Mouse (Mus musculus) left cerebral cortex, adult 8-10 months (tissue): ENCODE measurements around the gene Prg4. TPM values are rescaled to one million over a fixed set of nuclear protein-coding genes. Genes with fewer than 3 reads are reported as not detected.

Experiments used
- DNase-seq, 2 experiments: peaks; one replicate each; pipeline ENCODE4 v3.0.0; 2022; ENCODE audit warnings: low spot score in 2 of 2
- total RNA-seq, 4 experiments: library from RNA; stranded (reverse); gene quantifications; 2 replicates each; pipeline ENCODE4 v1.2.4; 2022

Gene Prg4
- total RNA-seq, 4 experiments from 2014 or later, result 9.5 to 11.2 (median 9.8) TPM

GRCm38 (mm10) chr1:150407285-150407684 lies 58.7 kb downstream of the Prg4 start:
- no peak for DNase-seq

DNA sequence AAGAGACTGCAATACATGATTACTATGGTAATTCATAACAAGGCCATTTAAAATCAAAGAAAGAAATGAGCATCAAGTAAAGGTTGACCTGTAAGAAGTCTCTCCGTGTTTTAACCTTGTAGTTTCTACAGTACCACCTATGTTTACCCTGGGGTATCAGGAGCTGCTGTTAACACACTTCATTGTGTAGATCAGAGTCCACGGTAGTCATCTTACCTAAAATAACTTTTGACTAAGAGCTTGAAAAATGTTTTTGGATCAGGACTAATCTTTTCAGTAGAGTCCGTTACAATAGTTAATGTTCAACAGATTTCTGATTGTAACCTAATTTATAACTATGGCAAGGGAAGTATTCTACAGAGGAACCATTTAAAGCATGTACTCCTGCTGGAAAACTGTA lies 61.4 kb downstream of the Prg4 start:
- DNase-seq, result no peak

DNA sequence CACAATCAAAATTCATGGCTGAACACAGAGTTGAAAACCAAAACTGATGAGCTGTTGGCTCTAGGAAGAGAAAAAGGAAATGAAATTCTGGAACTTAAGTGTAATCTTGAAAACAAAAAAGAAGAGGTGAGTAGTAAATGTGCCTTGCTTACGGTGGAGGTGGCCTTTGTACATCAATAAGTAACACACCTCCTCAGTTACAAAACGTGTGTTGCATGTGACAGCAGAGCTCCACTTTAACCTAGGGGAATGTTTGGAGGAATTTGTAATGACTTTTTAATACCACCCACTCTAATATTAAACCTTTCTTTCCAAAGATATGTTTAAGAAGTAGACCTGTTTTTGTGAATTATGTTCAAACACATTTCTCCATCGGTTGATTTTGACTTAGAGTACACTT lies 62.1 kb downstream of the Prg4 start:
- no peak for DNase-seq

Other genes starting within 250 kb of the Prg4 start
- not detected for gene Pdc, start 146.7 kb downstream of the Prg4 start, total RNA-seq
- 100 to 1,000 TPM; 101 to 110 (median 105) TPM for gene Tpr, start 73.3 kb downstream of the Prg4 start, total RNA-seq
- gene Odr4, start 73.1 kb downstream of the Prg4 start, total RNA-seq, result 10 to 100 TPM; 45.8 to 56.7 (median 51.6) TPM